Mouse (Mus musculus): ENCODE results near the gene S100a10. TPM values are rescaled to one million over a fixed set of nuclear protein-coding genes. Genes with fewer than 3 reads are reported as not detected.

Gene S100a10
- polyA plus RNA-seq, 1 experiment from 2014 or later, result 530 TPM

- peak; percentile 79 for DNase-seq (ENCODE audit: low spot score)
These were observed 7.7 kb upstream of the S100a10 start for GRCm38 (mm10) chr3:93547099-93547648.

- no peak for DNase-seq (ENCODE audit: low spot score)
These were observed 6.9 kb upstream of the S100a10 start for GRCm38 (mm10) chr3:93547749-93548540.

GRCm38 (mm10) chr3:93548541-93549266 is 6.2 kb upstream of the S100a10 start:
- no peak for DNase-seq (ENCODE audit: low spot score)

- peak; percentile 87 for DNase-seq (ENCODE audit: low spot score)
These were observed 4.9 kb upstream of the S100a10 start for GRCm38 (mm10) chr3:93549986-93550385.

GRCm38 (mm10) chr3:93551950-93552901 is 2.7 kb upstream of the S100a10 start:
- DNase-seq (ENCODE audit: low spot score), result no peak

- DNase-seq (ENCODE audit: low spot score), result no peak
These were observed 1.6 kb upstream of the S100a10 start for GRCm38 (mm10) chr3:93553311-93553710.

GRCm38 (mm10) chr3:93553765-93554378 is 1.0 kb upstream of the S100a10 start:
- no peak for DNase-seq (ENCODE audit: low spot score)

GRCm38 (mm10) chr3:93554379-93554980 is 400 bp upstream of the S100a10 start:
- DNase-seq (ENCODE audit: low spot score), result no peak

- no peak for DNase-seq (ENCODE audit: low spot score)
These were observed 986 bp downstream of the S100a10 start for GRCm38 (mm10) chr3:93555878-93556254.

GRCm38 (mm10) chr3:93556599-93556998 is 1.7 kb downstream of the S100a10 start:
- DNase-seq (ENCODE audit: low spot score), result no peak

GRCm38 (mm10) chr3:93557471-93557870 is 2.6 kb downstream of the S100a10 start:
- no peak for DNase-seq (ENCODE audit: low spot score)

GRCm38 (mm10) chr3:93559961-93560360 is 5.1 kb downstream of the S100a10 start:
- no peak for DNase-seq (ENCODE audit: low spot score)

- DNase-seq (ENCODE audit: low spot score), result no peak
These were observed 7.5 kb downstream of the S100a10 start for GRCm38 (mm10) chr3:93562372-93562771.

- DNase-seq (ENCODE audit: low spot score), result no peak
These were observed 8.3 kb downstream of the S100a10 start for GRCm38 (mm10) chr3:93563216-93563615.

GRCm38 (mm10) chr3:93566892-93567291 is 12.0 kb downstream of the S100a10 start:
- DNase-seq (ENCODE audit: low spot score), result no peak

- no peak for DNase-seq (ENCODE audit: low spot score)
These were observed 12.8 kb downstream of the S100a10 start for GRCm38 (mm10) chr3:93567721-93568120.

GRCm38 (mm10) chr3:93568428-93569040 is 13.7 kb downstream of the S100a10 start:
- DNase-seq (ENCODE audit: low spot score), result no peak

- DNase-seq (ENCODE audit: low spot score), result no peak
These were observed 14.2 kb downstream of the S100a10 start for GRCm38 (mm10) chr3:93569046-93569445.

- no peak for DNase-seq (ENCODE audit: low spot score)
These were observed 17.3 kb downstream of the S100a10 start for GRCm38 (mm10) chr3:93572058-93572791.
